Mouse (Mus musculus) CH12.LX (cell line): ENCODE measurements around the gene Serpina6. TPM values are rescaled to one million over a fixed set of nuclear protein-coding genes. Genes with fewer than 3 reads are reported as not detected.

ENCODE experiments used
- DNase-seq: peaks from one replicate; pipeline ENCODE4 v3.0.0-alpha.2; 2013; ENCODE audit errors: extremely low read depth
- H3K27ac ChIP-seq: 2 replicates; pipeline ENCODE4 v1.5.1; 2012; ENCODE audit warnings: low read depth, mild to moderate bottlenecking, control low read depth, moderate library complexity; ENCODE audit not compliant: insufficient read depth
- H3K27me3 ChIP-seq: replicated peaks from 2 replicates; pipeline ENCODE3; 2012; ENCODE audit warnings: inconsistent platforms
- H3K36me3 ChIP-seq, 2 experiments: replicated peaks in 1 of 2; 2 replicates each; pipeline versions ENCODE3 to v1.6.1; 2012; ENCODE audit warnings: inconsistent platforms in 1 of 2, low read length in 1 of 2, mild to moderate bottlenecking in 1 of 2, mixed read lengths in 1 of 2, moderate library complexity in 1 of 2; ENCODE audit not compliant: control insufficient read depth in 1 of 2, insufficient read depth in 1 of 2
- H3K4me1 ChIP-seq, 2 experiments: 2 replicates each; pipeline ENCODE4 v1.6.1; 2012; ENCODE audit warnings: inconsistent platforms in 1 of 2, moderate library complexity in 1 of 2; ENCODE audit not compliant: insufficient read depth in 2 of 2, control insufficient read depth in 1 of 2
- H3K4me2 ChIP-seq: 2 replicates; pipeline ENCODE4 v1.6.1; 2012; ENCODE audit warnings: low read depth, mild to moderate bottlenecking, control low read depth; ENCODE audit not compliant: poor library complexity, insufficient read depth, severe bottlenecking
- H3K4me3 ChIP-seq, 3 experiments: fragments of 150-350 bp in 1 of 3; sonication (generic) in 1 of 3; replicated peaks in 1 of 3; 2 replicates each; pipeline versions ENCODE3 to v1.5.1; 2011 to 2012; ENCODE audit warnings: low read depth in 2 of 3, low read length in 2 of 3, mild to moderate bottlenecking in 2 of 3, moderate library complexity in 2 of 3, control low read depth in 1 of 3, improper control_type of control experiment in 1 of 3, inconsistent platforms in 1 of 3, mixed read lengths in 1 of 3; ENCODE audit not compliant: poor library complexity in 1 of 3
- H3K79me2 ChIP-seq: replicated peaks from 2 replicates; pipeline ENCODE4 v1.6.1; 2012; ENCODE audit warnings: mild to moderate bottlenecking, moderate library complexity; ENCODE audit not compliant: control insufficient read depth, poor library complexity, insufficient read depth, severe bottlenecking; ENCODE audit errors: extremely low read depth
- H3K9ac ChIP-seq: 2 replicates; pipeline ENCODE4 v1.6.1; 2012; ENCODE audit warnings: low read depth, mild to moderate bottlenecking, control low read depth, moderate library complexity; ENCODE audit not compliant: insufficient read depth
- H3K9me3 ChIP-seq: replicated peaks from 2 replicates; pipeline ENCODE3; 2012; ENCODE audit warnings: low read length, inconsistent platforms, mixed read lengths
- CHD1 ChIP-seq: IDR thresholded peaks from 2 replicates; pipeline ENCODE4 v1.6.1; 2012; ENCODE audit warnings: low read depth, low read length, improper control_type of control experiment, inconsistent platforms
- CTCF ChIP-seq, 2 experiments: IDR thresholded peaks in 1 of 2; conservative IDR thresholded peaks in 1 of 2; 2 replicates each; pipeline ENCODE4 v1.5.1; 2011 to 2012; ENCODE audit warnings: low read depth in 2 of 2, low read length in 2 of 2, improper control_type of control experiment in 1 of 2, inconsistent platforms in 1 of 2, mild to moderate bottlenecking in 1 of 2, moderate library complexity in 1 of 2
- ELF1 ChIP-seq: IDR thresholded peaks from 2 replicates; pipeline ENCODE4 v1.6.1; 2014; ENCODE audit warnings: low read depth, mild to moderate bottlenecking, inconsistent platforms, low read length, improper control_type of control experiment
- EP300 ChIP-seq: IDR thresholded peaks from 2 replicates; pipeline ENCODE4 v1.6.1; 2011; ENCODE audit warnings: low read length, improper control_type of control experiment
- ETS1 ChIP-seq: conservative IDR thresholded peaks from 2 replicates; pipeline ENCODE4 v1.6.1; 2012; ENCODE audit warnings: low read depth, mild to moderate bottlenecking, inconsistent platforms, low read length, improper control_type of control experiment, moderate library complexity
- GABPA ChIP-seq: IDR thresholded peaks from 2 replicates; pipeline ENCODE4 v1.6.1; 2012; ENCODE audit warnings: low read depth, low read length, improper control_type of control experiment, inconsistent platforms; ENCODE audit not compliant: insufficient replicate concordance
- JUND ChIP-seq: conservative IDR thresholded peaks from 2 replicates; pipeline ENCODE4 v1.6.1; 2011; ENCODE audit warnings: low read depth, low read length, improper control_type of control experiment
- KAT2A ChIP-seq: IDR thresholded peaks from 2 replicates; pipeline ENCODE4 v1.6.1; 2012; ENCODE audit warnings: low read length, improper control_type of control experiment, inconsistent platforms; ENCODE audit not compliant: insufficient replicate concordance
- MAX ChIP-seq: IDR thresholded peaks from 2 replicates; pipeline ENCODE4 v1.6.1; 2011; ENCODE audit warnings: low read length, improper control_type of control experiment
- MEF2A ChIP-seq: IDR thresholded peaks from 2 replicates; pipeline ENCODE4 v1.6.1; 2014; ENCODE audit warnings: low read depth, mild to moderate bottlenecking, inconsistent platforms, low read length, improper control_type of control experiment, borderline replicate concordance
- MXI1 ChIP-seq: IDR thresholded peaks from 2 replicates; pipeline ENCODE4 v1.6.1; 2011; ENCODE audit warnings: mild to moderate bottlenecking, low read depth, low read length, improper control_type of control experiment
- MYC ChIP-seq: IDR thresholded peaks from 2 replicates; pipeline ENCODE4 v1.6.1; 2011; ENCODE audit warnings: low read depth, mild to moderate bottlenecking, improper control_type of control experiment, low read length
- POLR2A ChIP-seq: IDR thresholded peaks from 2 replicates; pipeline ENCODE4 v1.6.1; 2011; ENCODE audit warnings: low read depth, mild to moderate bottlenecking, improper control_type of control experiment, low read length
- POLR2AphosphoS2 ChIP-seq: IDR thresholded peaks from 2 replicates; pipeline ENCODE4 v1.6.1; 2011; ENCODE audit warnings: low read depth, low read length, improper control_type of control experiment
- RAD21 ChIP-seq: IDR thresholded peaks from 2 replicates; pipeline ENCODE4 v1.6.1; 2011; ENCODE audit warnings: low read depth, mild to moderate bottlenecking, low read length, improper control_type of control experiment, moderate library complexity
- SIN3A ChIP-seq: IDR thresholded peaks from 2 replicates; pipeline ENCODE4 v1.6.1; 2012; ENCODE audit warnings: low read length, improper control_type of control experiment, inconsistent platforms
- SMC3 ChIP-seq: IDR thresholded peaks from 2 replicates; pipeline ENCODE4 v1.6.1; 2011; ENCODE audit warnings: low read depth, low read length, improper control_type of control experiment
- USF1 ChIP-seq: IDR thresholded peaks from 2 replicates; pipeline ENCODE4 v1.6.1; 2014; ENCODE audit warnings: low read depth, mild to moderate bottlenecking, inconsistent platforms, low read length, improper control_type of control experiment
- USF2 ChIP-seq: conservative IDR thresholded peaks from 2 replicates; pipeline ENCODE4 v1.6.1; 2011; ENCODE audit warnings: low read depth, low read length, improper control_type of control experiment
- ZKSCAN1 ChIP-seq: IDR thresholded peaks from 2 replicates; pipeline ENCODE4 v1.6.1; 2012; ENCODE audit warnings: low read depth, inconsistent platforms, low read length, improper control_type of control experiment, borderline replicate concordance
- ZMIZ1 ChIP-seq: IDR thresholded peaks from 2 replicates; pipeline ENCODE4 v1.6.1; 2012; ENCODE audit warnings: low read depth, mild to moderate bottlenecking, inconsistent platforms, low read length, improper control_type of control experiment
- dilution Hi-C: fragments of 300-500 bp; cut with MboI; formaldehyde crosslinking; loops from 2 replicates; pipeline ENCODE4 v1.14.3; 2020; ENCODE audit warnings: low sequenced_read_pairs; ENCODE audit not compliant: extremely low pct_unique_long_range_greater_than_20kb, extremely low pct_ligation_motif_present
- in situ Hi-C: fragments of 300-500 bp; cut with MboI; formaldehyde crosslinking; loops from 3 replicates; pipeline ENCODE4 v1.14.3; 2019; ENCODE audit warnings: low sequenced_read_pairs, low pct_ligation_motif_present, low pct_unique_long_range_greater_than_20kb, mixed read lengths
- polyA plus RNA-seq: library from polyadenylated mRNA; unstranded; fragments of >175 nt; gene quantifications from 2 replicates; pipeline ENCODE4 v1.2.1, GENCODE M21; 2012; ENCODE audit warnings: low read depth; ENCODE audit not compliant: insufficient read length
- total RNA-seq, 2 experiments: library from RNA; depleted of rRNA; stranded (reverse); fragments of 300-350 nt in 1 of 2; fragments of >200 nt in 1 of 2; gene quantifications; 2 replicates each; pipeline ENCODE4 v1.2.3; 2012 to 2014

Serpina6 gene
- total and polyA plus RNA-seq, 3 experiments: not detected

DNA sequence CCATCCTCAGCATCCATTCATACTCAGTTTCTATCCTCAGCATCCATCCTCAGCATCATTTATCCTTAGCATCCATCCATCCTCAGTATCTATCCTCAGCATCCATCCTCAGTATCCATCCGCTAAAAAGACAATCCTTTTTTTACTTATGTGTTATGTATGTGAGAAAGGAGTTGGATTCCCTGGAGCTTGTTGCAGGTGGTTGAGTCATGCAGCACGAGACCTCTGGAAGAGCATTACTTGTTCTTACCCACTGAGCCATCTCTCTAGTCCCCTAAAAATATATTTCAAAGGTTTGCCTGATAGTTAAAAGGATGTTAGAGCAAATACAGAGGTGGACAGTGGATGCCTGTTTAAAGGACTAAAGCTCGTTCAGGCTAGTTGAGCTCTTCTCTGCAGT lies 55.2 kb downstream of the Serpina6 start:
- Histone ChIP-seq H3K27me3 (no peaks in the 10 kb centered on the region), H3K36me3 (no peaks in the 10 kb centered on the region), H3K4me1 (peaks cover 0 to 6% of the 10 kb centered on the region in 2 experiments; a peak in 1 of 4 replicates), H3K4me2 (no peak overlapping the region), H3K79me2 (no peaks in the 10 kb centered on the region), H3K4me3 (no peak overlapping the region), H3K9me3 (no peaks in the 10 kb centered on the region), H3K9ac (no peak overlapping the region), H3K27ac (no peak overlapping the region)
- no peak for TF ChIP-seq GABPA
- TF ChIP-seq POLR2A: no peak
- no peak for TF ChIP-seq USF1
- TF ChIP-seq CTCF (conservative IDR thresholded peaks at IDR 0.05 in 1 of 2, IDR thresholded peaks at IDR 0.05 in 1 of 2; ENCODE audit: low read depth in 2 of 2, low read length in 2 of 2): no peak
- no peak for TF ChIP-seq JUND
- TF ChIP-seq RAD21: no peak
- no peak for TF ChIP-seq ETS1
- TF ChIP-seq MAX: no peak
- no peak for TF ChIP-seq ELF1
- no peak for TF ChIP-seq SMC3
- no peak for TF ChIP-seq KAT2A
- no peak for TF ChIP-seq POLR2AphosphoS2
- TF ChIP-seq MEF2A: no peak
- TF ChIP-seq USF2: no peak
- TF ChIP-seq CHD1: no peak
- in situ Hi-C loops: no loop called here
- DNase-seq: no peak
- dilution Hi-C loops: no loop called here

DNA sequence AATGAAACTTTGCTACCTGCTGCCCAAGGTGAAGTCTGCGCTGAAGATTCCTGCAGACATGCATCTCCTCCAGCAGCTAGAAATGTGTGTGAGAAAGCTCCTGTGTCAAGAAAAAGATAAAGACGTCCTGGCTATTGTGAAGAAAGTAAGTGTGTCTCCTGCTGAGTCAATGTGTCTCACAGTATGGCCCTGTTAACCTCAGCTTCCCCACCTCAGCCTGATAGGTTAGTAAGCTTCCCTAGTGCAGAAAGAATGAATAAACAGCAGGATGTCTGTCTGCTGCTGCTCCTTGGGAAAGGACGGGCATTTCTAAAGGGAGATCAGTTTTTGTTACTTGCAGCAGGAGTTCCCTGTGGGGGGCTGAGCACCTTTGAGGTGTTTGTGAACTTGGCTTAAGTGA lies 56.6 kb downstream of the Serpina6 start:
- H3K4me1 ChIP-seq: peaks cover 0 to 6% of the 10 kb centered on the region in 2 experiments; a peak in 1 of 4 replicates
- no peaks in the 10 kb centered on the region for H3K27me3 ChIP-seq
- H3K9me3 ChIP-seq: no peaks in the 10 kb centered on the region
- H3K4me3 ChIP-seq: no peak overlapping the region
- no peaks in the 10 kb centered on the region for H3K79me2 ChIP-seq
- in situ Hi-C loops (no loop called here), dilution Hi-C loops (no loop called here)
- no peaks in the 10 kb centered on the region for H3K36me3 ChIP-seq
- TF ChIP-seq ETS1 (no peak), ELF1 (no peak), SMC3 (no peak), ZMIZ1 (no peak), MXI1 (no peak), RAD21 (no peak), USF1 (no peak), ZKSCAN1 (no peak), MYC (no peak), EP300 (no peak), USF2 (no peak), POLR2AphosphoS2 (no peak), SIN3A (no peak)
- TF ChIP-seq, all 38 proteins: peak for 0
- Histone ChIP-seq H3K9ac (no peak overlapping the region), H3K4me2 (no peak overlapping the region), H3K27ac (no peak overlapping the region)
- DNase-seq: no peak
